Mouse (Mus musculus) skeletal muscle tissue, postnatal 0 days (tissue): ENCODE data around the gene Wtap. TPM values are rescaled to one million over a fixed set of nuclear protein-coding genes. Genes with fewer than 3 reads are reported as not detected.

Experiments
- polyA plus RNA-seq: library from polyadenylated mRNA; unstranded; fragments of >200 nt; fragmentation: Nextera tagmentation; extraction: Ambion mirVana; gene quantifications from 2 replicates; pipeline ENCODE4 v1.2.1, GENCODE M21; 2015

Wtap gene
- polyA plus RNA-seq, result 67.0 and 70.1 TPM in 2 replicates

GRCm38 (mm10) chr17:12994069-12994468 lies at the start of gene Wtap:
Gene Wtap, minus strand, starts transcription at chr17:12994169.

DNA sequence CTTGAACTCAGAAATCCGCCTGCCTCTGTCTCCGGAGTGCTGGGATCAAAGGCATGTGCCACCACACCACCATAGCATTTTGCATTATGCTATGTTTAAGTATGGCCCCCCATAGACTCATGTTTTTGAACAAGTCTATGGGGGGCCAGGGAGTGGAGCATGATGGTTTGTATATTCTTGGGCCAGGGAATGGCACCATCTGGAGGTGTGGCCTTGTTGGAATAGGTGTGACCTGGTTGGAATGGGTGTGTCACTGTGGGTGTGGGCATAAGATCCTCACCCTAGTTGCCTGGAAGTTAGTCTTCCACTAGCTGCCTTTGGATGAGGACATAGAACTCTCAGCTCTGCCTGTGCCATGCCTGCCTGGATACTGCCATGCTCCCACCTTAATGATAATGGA lies 12.6 kb upstream of the Wtap start, which contains the start of gene Sod2:
Gene Sod2 (plus strand): TSS at position 301 of the 400 bp plus-strand sequence.

GRCm38 (mm10) chr17:12960331-12960873 lies 33.6 kb downstream of the Wtap start, which contains the start of gene Acat2:
Gene Acat2, minus strand, starts transcription at chr17:12960747.

DNA sequence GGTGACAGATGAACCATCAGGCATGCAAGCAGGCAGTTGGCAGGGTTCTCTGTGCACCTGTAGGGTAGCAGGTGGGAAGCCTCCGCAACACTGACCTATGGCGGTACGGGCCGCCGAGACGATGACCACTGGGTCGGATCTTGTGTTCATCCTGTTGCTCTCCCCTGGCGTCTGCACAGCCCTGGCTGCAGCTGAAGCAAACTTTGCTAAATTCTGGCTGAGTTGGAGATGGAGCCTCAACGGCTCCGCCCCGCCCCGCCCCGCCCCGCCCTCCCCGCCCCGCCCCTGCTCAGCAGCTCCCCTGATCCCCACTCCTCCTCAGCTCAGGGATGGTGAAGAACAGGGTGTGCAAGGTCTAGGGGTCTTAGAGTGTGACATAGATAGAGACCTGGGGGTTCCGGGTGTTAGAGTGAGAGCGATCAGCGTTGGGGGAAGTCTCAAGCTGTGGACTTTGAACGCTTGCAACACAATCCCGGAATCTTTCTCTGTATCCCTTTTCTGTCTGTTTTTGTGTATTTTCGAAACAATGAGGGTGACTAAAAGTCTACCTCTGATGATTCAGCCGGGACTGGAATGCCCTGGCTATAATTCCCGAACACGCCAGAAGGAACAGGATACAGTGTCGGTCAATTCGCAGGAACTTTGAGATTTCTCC lies 53.7 kb downstream of the Wtap start, which contains the start of gene Acat3:
Gene Acat3 (minus strand): TSS at position 450 of the 655 bp plus-strand sequence.

Other genes starting within 250 kb of the Wtap start
- 28.6 and 35.2 TPM in 2 replicates for gene Igf2r, start 224.5 kb downstream of the Wtap start, polyA plus RNA-seq
- 0.62 and 0.89 TPM in 2 replicates for gene Mas1, start 126.0 kb downstream of the Wtap start, polyA plus RNA-seq
- 0.94 and 1.3 TPM in 2 replicates for gene Mrgprh, start 118.1 kb downstream of the Wtap start, polyA plus RNA-seq
- gene Pnldc1, start 83.9 kb downstream of the Wtap start, polyA plus RNA-seq, result 0.24 and 0.65 TPM in 2 replicates
- 256 and 272 TPM in 2 replicates for gene Tcp1, start 78.5 kb downstream of the Wtap start, polyA plus RNA-seq
- gene Mrpl18, start 77.8 kb downstream of the Wtap start, polyA plus RNA-seq, result 169 and 177 TPM in 2 replicates
- gene Acat3, start 53.6 kb downstream of the Wtap start, polyA plus RNA-seq, result 0.24 and 1.1 TPM in 2 replicates
- 12.1 and 27.7 TPM in 2 replicates for gene Acat2, start 33.4 kb downstream of the Wtap start, polyA plus RNA-seq
- 390 and 446 TPM in 2 replicates for gene Sod2, start 12.7 kb upstream of the Wtap start, polyA plus RNA-seq
- not detected in 2 replicates for gene Gpr31b, start 58.1 kb upstream of the Wtap start, polyA plus RNA-seq
- gene Tcp10b, start 66.9 kb upstream of the Wtap start, polyA plus RNA-seq, result 0.07 and 0.09 TPM in 2 replicates
- 0.13 TPM in 1 of 2 replicates, not detected in the other for gene Unc93a, start 137.6 kb upstream of the Wtap start, polyA plus RNA-seq
- not detected in 2 replicates for gene Smok2a, start 227.0 kb upstream of the Wtap start, polyA plus RNA-seq
- not detected in 2 replicates for gene Smok2b, start 236.1 kb upstream of the Wtap start, polyA plus RNA-seq